Mouse (Mus musculus) neural tube, postnatal 0 days (tissue): ENCODE data around the gene A4gnt. TPM values are rescaled to one million over a fixed set of nuclear protein-coding genes. Genes with fewer than 3 reads are reported as not detected.

Source experiments
- polyA plus RNA-seq: library from polyadenylated mRNA; unstranded; fragments of >200 nt; fragmentation: Nextera tagmentation; extraction: Ambion mirVana; gene quantifications from 2 replicates; pipeline ENCODE4 v1.2.1, GENCODE M21; 2015

Gene A4gnt
- polyA plus RNA-seq, result not detected in 2 replicates

GRCm38 (mm10) chr9:99612202-99612601 lies at the start of gene A4gnt:
Gene A4gnt (plus strand): TSS chr9:99612502.

GRCm38 (mm10) chr9:99568347-99569070 lies 43.8 kb upstream of the A4gnt start, which contains the start of gene Armc8:
Gene Armc8 (minus strand): TSS chr9:99568899.

GRCm38 (mm10) chr9:99575677-99576480 lies 36.4 kb upstream of the A4gnt start, which contains the start of gene Dbr1:
Gene Dbr1 (plus strand): TSS chr9:99575799.

GRCm38 (mm10) chr9:99629281-99630011 lies 17.1 kb downstream of the A4gnt start, which contains the start of gene Dzip1l:
Gene Dzip1l (plus strand): TSS chr9:99629496.

Other genes starting within 250 kb of the A4gnt start
- 98.1 and 108 TPM in 2 replicates for gene Mras, start 175.1 kb upstream of the A4gnt start, polyA plus RNA-seq
- gene Nme9, start 161.0 kb upstream of the A4gnt start, polyA plus RNA-seq, result 1.1 and 1.2 TPM in 2 replicates
- 65.5 and 67.6 TPM in 2 replicates for gene Armc8, start 43.6 kb upstream of the A4gnt start, polyA plus RNA-seq
- gene Dbr1, start 36.7 kb upstream of the A4gnt start, polyA plus RNA-seq, result 18.9 and 20.9 TPM in 2 replicates
- gene Dzip1l, start 17.0 kb downstream of the A4gnt start, polyA plus RNA-seq, result 8.5 and 9.9 TPM in 2 replicates
- not detected in 2 replicates for gene Cldn18, start 104.8 kb downstream of the A4gnt start, polyA plus RNA-seq